Mouse (Mus musculus) kidney, postnatal 0 days (tissue): ENCODE measurements around the gene Gm28047. TPM values are rescaled to one million over a fixed set of nuclear protein-coding genes. Genes with fewer than 3 reads are reported as not detected.

ENCODE experiments used
- ATAC-seq: fragments of 200-750 bp; cut with Nextera tagmentation; replicated peaks from 2 replicates; pipeline ENCODE4 v1.8.0; 2017; ENCODE audit warnings: low read depth, moderate number of reproducible peaks, moderate TSS enrichment, moderate library complexity; ENCODE audit not compliant: low FRiP score
- DNase-seq: peaks from one replicate; pipeline ENCODE4 v3.0.0-alpha.2; 2016; ENCODE audit warnings: low spot score
- H3K27ac ChIP-seq: fragments of 300-500 bp; sonication (generic); 2 replicates; pipeline ENCODE4 v1.5.1; 2014; ENCODE audit warnings: mild to moderate bottlenecking
- H3K27me3 ChIP-seq: fragments of 300-500 bp; sonication (generic); 2 replicates; pipeline ENCODE4 v1.6.1; 2014; ENCODE audit warnings: low read length, mixed read lengths; ENCODE audit not compliant: insufficient read depth
- H3K36me3 ChIP-seq: fragments of 300-500 bp; sonication (generic); 2 replicates; pipeline ENCODE4 v1.6.1; 2014; ENCODE audit warnings: low read length, mixed read lengths; ENCODE audit not compliant: insufficient read depth
- H3K4me1 ChIP-seq: fragments of 300-500 bp; sonication (generic); replicated peaks from 2 replicates; pipeline ENCODE4 v1.6.1; 2014; ENCODE audit warnings: antibody characterized with exemption, low read length, mixed read lengths; ENCODE audit not compliant: insufficient read depth
- H3K4me2 ChIP-seq: fragments of 300-500 bp; sonication (generic); 2 replicates; pipeline ENCODE4 v1.6.1; 2014; ENCODE audit warnings: mild to moderate bottlenecking, low read length, moderate library complexity, mixed read lengths
- H3K4me3 ChIP-seq: fragments of 300-500 bp; sonication (generic); replicated peaks from 2 replicates; pipeline ENCODE4 v1.5.1; 2014; ENCODE audit warnings: low read depth, low read length
- H3K9ac ChIP-seq: fragments of 300-500 bp; sonication (generic); 2 replicates; pipeline ENCODE4 v1.6.1; 2014; ENCODE audit warnings: low read depth, low read length
- H3K9me3 ChIP-seq: fragments of 300-500 bp; sonication (generic); replicated peaks from 2 replicates; pipeline ENCODE4 v1.6.1; 2016; ENCODE audit warnings: low read length, inconsistent platforms, mixed read lengths
- CTCF ChIP-seq: IDR thresholded peaks from 2 replicates; pipeline ENCODE4 v1.5.1; 2016; ENCODE audit warnings: antibody characterized with exemption, low read depth, mild to moderate bottlenecking, moderate library complexity
- WGBS: fragments of 180-500 bp; shearing (Covaris S2); extraction: QIAGEN DNeasy Blood & Tissue Kit; methylation state at CpG from one replicate; pipeline ENCODE4 v1.1.7; 2014; 5-methylcytosine and 5-hydroxymethylcytosine counted together
- polyA plus RNA-seq: library from polyadenylated mRNA; unstranded; fragments of >200 nt; fragmentation: Nextera tagmentation; extraction: Ambion mirVana; gene quantifications from 2 replicates; pipeline ENCODE4 v1.2.1, GENCODE M21; 2015

The Gm28047 gene
- polyA plus RNA-seq, 1 experiment from 2014 or later, result 0.46 TPM

DNA sequence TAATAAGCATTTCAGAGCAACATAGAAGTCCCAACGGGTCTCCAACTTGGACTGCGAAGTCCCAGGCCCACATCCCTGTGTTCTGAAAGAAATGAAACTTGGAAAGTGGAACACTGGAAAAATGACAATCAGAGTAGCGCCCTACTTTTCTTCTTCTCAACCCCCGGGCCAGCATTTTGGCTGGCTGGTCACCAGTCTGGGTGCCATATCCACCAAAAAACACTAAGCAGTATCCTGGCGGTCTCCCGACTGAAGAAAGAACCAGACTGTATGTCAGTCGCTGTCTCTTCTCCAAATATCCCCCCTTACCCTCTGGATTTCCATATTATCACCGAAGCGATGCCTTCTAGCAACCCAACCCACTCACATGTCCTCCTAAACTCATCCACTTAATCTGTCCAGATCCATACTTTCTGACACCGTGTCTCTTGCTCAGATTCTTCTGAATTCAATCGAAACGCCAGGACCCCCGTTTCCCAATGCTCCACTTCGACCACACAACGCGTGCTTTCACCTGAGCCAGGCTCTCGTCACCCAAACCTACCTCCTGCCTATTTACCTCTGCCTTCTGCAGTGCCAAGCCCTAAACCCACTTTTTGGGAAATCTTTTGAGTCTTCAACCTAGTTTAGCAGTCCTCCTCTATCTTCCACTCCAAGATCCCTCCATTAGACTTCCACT lies 437 bp downstream of the Gm28047 start:
- WGBS, result under 1% methylated on average over 17 of the region's 17 CpGs
- H3K9ac ChIP-seq, result peak overlapping the region; percentile 87

DNA sequence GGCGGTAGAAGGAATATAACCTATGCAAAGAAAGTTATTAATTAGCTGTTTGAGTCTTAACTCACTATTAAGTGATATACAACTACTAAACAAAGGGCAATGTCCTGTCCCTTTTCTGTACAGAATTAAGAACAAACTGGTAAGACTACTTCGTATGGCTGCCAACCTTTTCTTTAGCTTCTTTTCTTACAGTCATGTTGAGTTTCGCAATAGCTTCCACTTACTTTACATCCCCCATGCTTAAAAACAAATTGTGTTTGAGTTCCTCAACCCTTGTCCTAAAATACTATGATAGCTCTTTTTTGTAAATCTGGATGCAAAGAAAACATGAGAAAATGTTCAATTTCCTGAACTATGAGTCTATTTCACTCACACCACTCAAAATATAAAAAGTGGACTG lies 1.7 kb downstream of the Gm28047 start:
- TF ChIP-seq CTCF, result no peak
- Histone ChIP-seq H3K27me3 (no peaks in the 10 kb centered on the region), H3K9ac (no peak overlapping the region), H3K9me3 (no peaks in the 10 kb centered on the region), H3K4me1 (peaks cover 15% of the 10 kb centered on the region), H3K4me3 (no peak overlapping the region), H3K4me2 (peak overlapping the region; percentile 70), H3K36me3 (0 out of 2 replicates have a peak, but pooled peaks cover 3% of the 10 kb centered on the region), H3K27ac (no peak overlapping the region)
- 71% methylated on average over 3 of the region's 3 CpGs for WGBS
- no peak for DNase-seq
- ATAC-seq, result no peak

More for the DNA sequence above, 437 bp downstream of the Gm28047 start:
- Histone ChIP-seq H3K4me3 (peak overlapping the region; percentile 53), H3K9me3 (no peaks in the 10 kb centered on the region), H3K4me1 (peaks cover 15% of the 10 kb centered on the region), H3K27me3 (no peaks in the 10 kb centered on the region), H3K27ac (peak overlapping the region; percentile 100), H3K36me3 (0 out of 2 replicates have a peak, but pooled peaks cover 1% of the 10 kb centered on the region), H3K4me2 (peak overlapping the region; percentile 70)
- no peak for TF ChIP-seq CTCF
- ATAC-seq, result no peak
- DNase-seq, result no peak

DNA sequence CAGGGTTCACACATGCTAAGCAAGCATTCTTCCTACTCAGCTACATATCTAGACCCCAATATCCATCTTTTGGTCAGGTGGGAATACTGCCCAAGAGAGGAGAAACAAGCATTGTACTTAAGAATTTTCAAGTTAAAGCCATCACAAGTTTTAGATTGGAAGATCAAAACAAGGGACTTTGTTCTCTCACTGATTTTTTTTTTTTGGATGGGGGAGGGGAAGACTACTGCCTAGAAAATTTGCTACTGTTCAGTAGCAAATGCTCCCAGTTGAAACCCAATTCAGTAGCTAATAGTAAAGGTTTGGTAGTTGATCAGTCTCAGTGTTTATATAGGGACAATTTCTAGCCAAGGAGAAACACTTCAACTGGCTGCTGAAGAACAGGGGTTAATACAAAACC lies 2.3 kb downstream of the Gm28047 start:
- no peak for TF ChIP-seq CTCF
- ATAC-seq (no peak), DNase-seq (no peak)
- no peak overlapping the region for H3K9ac ChIP-seq
- H3K4me2 ChIP-seq, result peak overlapping the region; percentile 70; the same call in 1 of the 2 replicates
- no peaks in the 10 kb centered on the region for H3K27me3 ChIP-seq
- peaks cover 15% of the 10 kb centered on the region for H3K4me1 ChIP-seq
- H3K27ac ChIP-seq, result no peak overlapping the region
- H3K9me3 ChIP-seq, result no peaks in the 10 kb centered on the region
- H3K36me3 ChIP-seq, result 0 out of 2 replicates have a peak, but pooled peaks cover 3% of the 10 kb centered on the region
- no peak overlapping the region for H3K4me3 ChIP-seq

DNA sequence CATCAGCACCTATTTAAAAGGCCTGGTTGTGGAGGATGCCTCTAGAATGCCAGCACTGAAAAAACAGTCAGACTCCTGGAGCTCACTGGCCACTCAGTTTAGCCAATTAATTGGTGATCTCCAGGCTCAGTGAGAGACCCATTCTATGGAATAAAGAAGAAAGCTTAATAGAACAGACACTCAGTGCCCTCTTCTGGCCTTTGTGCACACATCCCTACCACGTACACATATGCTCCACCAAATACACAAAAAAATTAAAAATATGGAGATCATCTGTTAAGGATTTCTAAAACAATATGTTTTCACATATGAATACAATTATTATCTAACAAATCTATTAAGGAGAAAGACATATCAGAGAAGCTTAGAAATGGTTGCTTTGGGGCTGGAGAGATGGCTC lies 4.1 kb downstream of the Gm28047 start:
- H3K27me3 ChIP-seq, result no peaks in the 10 kb centered on the region
- no peaks in the 10 kb centered on the region for H3K9me3 ChIP-seq
- DNase-seq (no peak), ATAC-seq (no peak)
- no peak overlapping the region for H3K4me2 ChIP-seq
- peaks cover 15% of the 10 kb centered on the region for H3K4me1 ChIP-seq
- H3K27ac ChIP-seq, result no peak overlapping the region
- WGBS, result 91% methylated on average over 1 of the region's 1 CpGs
- H3K4me3 ChIP-seq, result no peak overlapping the region
- H3K9ac ChIP-seq, result no peak overlapping the region
- TF ChIP-seq CTCF, result no peak; the same call in 1 of the 2 replicates
- H3K36me3 ChIP-seq, result 0 out of 2 replicates have a peak, but pooled peaks cover 3% of the 10 kb centered on the region

DNA sequence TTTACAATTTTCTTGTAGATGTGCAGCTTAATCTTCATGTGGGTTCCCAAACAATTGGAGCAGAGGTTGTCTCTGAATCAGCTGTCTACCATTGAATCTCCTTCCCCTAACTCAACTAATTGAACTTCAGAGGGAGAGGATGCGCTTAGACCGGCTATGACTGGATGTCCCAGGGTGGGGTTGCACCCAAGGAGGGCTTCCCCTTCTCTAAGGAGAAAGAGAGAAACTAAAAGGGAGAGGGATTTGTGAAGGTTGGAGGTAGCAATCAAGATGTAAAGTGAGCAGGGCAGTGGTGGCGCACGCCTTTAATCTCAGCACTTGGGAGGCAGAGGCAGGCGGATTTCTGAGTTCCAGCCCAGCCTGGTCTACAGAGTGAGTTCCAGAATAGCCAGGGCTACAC lies 5.4 kb downstream of the Gm28047 start:
- DNase-seq (no peak), ATAC-seq (no peak)
- H3K4me2 ChIP-seq, result no peak overlapping the region
- H3K9ac ChIP-seq, result no peak overlapping the region
- TF ChIP-seq CTCF, result no peak
- 0 out of 2 replicates have a peak, but pooled peaks cover 3% of the 10 kb centered on the region for H3K36me3 ChIP-seq
- H3K9me3 ChIP-seq, result no peaks in the 10 kb centered on the region
- H3K4me1 ChIP-seq, result peaks cover 15% of the 10 kb centered on the region
- H3K4me3 ChIP-seq, result no peak overlapping the region
- no peaks in the 10 kb centered on the region for H3K27me3 ChIP-seq
- H3K27ac ChIP-seq, result no peak overlapping the region
- 97% methylated on average over 5 of the region's 5 CpGs for WGBS

DNA sequence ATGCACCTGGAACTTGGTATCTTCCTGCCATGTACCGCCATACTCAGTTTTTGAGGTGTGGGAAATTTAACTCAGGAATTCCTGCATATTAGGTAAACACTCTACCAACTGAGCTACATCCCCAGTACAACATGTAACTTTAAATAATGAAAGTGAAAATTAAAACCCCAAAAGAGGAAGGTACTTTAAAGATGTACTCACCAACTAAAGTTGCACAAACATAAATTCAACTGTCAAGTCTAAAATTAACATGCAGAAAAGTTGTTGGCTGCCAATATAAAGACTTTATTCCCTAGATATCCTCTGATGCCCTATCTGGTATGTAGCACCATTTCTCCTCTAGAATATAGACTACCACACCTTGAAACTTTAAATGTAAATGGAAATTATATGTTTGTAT lies 7.2 kb downstream of the Gm28047 start:
- WGBS, result 86% methylated on average over 1 of the region's 1 CpGs
- no peak for TF ChIP-seq CTCF

More for the DNA sequence above, 7.2 kb downstream of the Gm28047 start:
- Histone ChIP-seq H3K9me3 (no peaks in the 10 kb centered on the region), H3K27ac (no peak overlapping the region), H3K4me1 (peaks cover 4% of the 10 kb centered on the region; the same call in 1 of the 2 replicates), H3K36me3 (0 out of 2 replicates have a peak, but pooled peaks cover 3% of the 10 kb centered on the region), H3K27me3 (no peaks in the 10 kb centered on the region), H3K4me3 (no peak overlapping the region), H3K4me2 (no peak overlapping the region), H3K9ac (no peak overlapping the region)
- DNase-seq (no peak), ATAC-seq (no peak)
